Mouse (Mus musculus): ENCODE measurements at regions not wholly inside any gene's neighbourhood (a gene's known extent, or its start where the extent isn't known, plus 50 kb on each side); places are given as distances from the start of the nearest gene placed in this dataset.

- no peak overlapping the region for H3K4me2 ChIP-seq (replicated peaks)
- ATAC-seq: no peak
- no peaks in the 10 kb centered on the region for H3K4me1 ChIP-seq (replicated peaks)
- H3K9ac ChIP-seq: no peak overlapping the region
- 78% methylated on average over 7 of the region's 7 CpGs for WGBS
- H3K27me3 ChIP-seq (replicated peaks): no peaks in the 10 kb centered on the region
- H3K27ac ChIP-seq: no peak overlapping the region
- H3K9me3 ChIP-seq: no peaks in the 10 kb centered on the region
- no peaks in the 10 kb centered on the region for H3K36me3 ChIP-seq
- no peak overlapping the region for H3K4me3 ChIP-seq (replicated peaks)
Observed at GRCm38 (mm10) chr11:8215634-8216033, 448.7 kb downstream of the Tns3 start.

DNA sequence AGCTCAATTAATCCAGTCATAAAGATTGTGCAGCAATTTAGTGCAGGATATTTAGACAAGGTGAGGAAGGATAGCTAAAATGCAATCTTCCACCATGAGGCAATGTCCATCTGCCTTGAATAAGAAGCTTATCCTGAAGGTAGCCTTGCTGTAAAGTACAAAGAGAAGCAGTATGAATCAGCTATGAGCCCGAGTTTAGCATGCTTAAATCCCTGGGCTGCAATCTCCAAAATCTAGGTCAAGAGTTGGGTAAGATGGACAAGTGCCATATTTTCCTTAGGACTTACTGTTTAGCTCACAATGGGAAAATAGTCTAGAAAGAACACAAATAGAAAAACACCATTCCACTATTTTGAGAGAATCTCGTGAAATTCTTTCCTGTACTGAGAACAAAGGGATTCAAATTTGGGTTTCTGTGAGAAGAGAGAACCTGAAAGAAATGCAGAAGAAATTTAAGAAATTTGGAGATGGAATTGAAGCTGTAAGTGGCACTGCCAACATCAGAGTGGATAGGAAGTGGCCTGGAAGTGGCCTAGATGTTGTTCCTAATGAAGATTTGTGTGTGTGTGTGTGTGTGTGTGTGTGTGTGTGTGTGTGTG lies 449.9 kb downstream of the Tns3 start:
- Histone ChIP-seq H3K4me3 (replicated peaks) (no peak overlapping the region), H3K9ac (no peak overlapping the region), H3K9me3 (no peaks in the 10 kb centered on the region), H3K4me2 (replicated peaks) (no peak overlapping the region), H3K27ac (no peak overlapping the region), H3K27me3 (replicated peaks) (no peaks in the 10 kb centered on the region), H3K36me3 (no peaks in the 10 kb centered on the region), H3K4me1 (replicated peaks) (no peaks in the 10 kb centered on the region)
- 69% methylated on average over 2 of the region's 2 CpGs for WGBS
- ATAC-seq: no peak

DNA sequence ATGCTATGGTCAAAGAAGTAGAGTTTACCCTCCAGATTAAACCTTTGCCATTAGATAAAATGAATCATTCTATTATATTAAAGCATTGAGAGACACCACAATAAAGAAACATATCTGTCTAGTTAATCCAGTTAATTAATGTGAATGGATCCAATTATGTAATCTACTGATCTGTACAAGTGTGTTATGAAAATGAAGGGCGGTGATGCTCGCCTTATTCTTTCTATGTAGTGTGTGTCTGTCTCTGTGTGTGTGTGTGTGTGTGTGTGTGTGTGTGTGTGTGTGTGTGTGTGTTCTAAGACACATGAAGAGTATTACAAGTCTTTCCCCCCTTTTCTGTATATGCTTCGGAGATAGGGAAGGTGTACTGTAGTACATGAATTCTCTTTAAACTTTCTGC lies 451.2 kb downstream of the Tns3 start:
- Histone ChIP-seq H3K4me1 (replicated peaks) (no peaks in the 10 kb centered on the region), H3K27me3 (replicated peaks) (no peaks in the 10 kb centered on the region), H3K9me3 (no peaks in the 10 kb centered on the region), H3K9ac (no peak overlapping the region), H3K36me3 (no peaks in the 10 kb centered on the region), H3K4me2 (replicated peaks) (no peak overlapping the region), H3K27ac (no peak overlapping the region), H3K4me3 (replicated peaks) (no peak overlapping the region)
- WGBS: 87% methylated on average over 3 of the region's 3 CpGs
- no peak for ATAC-seq

- Histone ChIP-seq H3K27me3 (replicated peaks) (no peaks in the 10 kb centered on the region), H3K9ac (no peak overlapping the region), H3K27ac (no peak overlapping the region), H3K36me3 (no peaks in the 10 kb centered on the region), H3K9me3 (no peaks in the 10 kb centered on the region), H3K4me1 (replicated peaks) (no peaks in the 10 kb centered on the region), H3K4me2 (replicated peaks) (no peak overlapping the region), H3K4me3 (replicated peaks) (no peak overlapping the region)
- WGBS: 71% methylated on average over 4 of the region's 4 CpGs
- no peak for ATAC-seq
Observed at GRCm38 (mm10) chr11:8212714-8213113, 451.6 kb downstream of the Tns3 start.

DNA sequence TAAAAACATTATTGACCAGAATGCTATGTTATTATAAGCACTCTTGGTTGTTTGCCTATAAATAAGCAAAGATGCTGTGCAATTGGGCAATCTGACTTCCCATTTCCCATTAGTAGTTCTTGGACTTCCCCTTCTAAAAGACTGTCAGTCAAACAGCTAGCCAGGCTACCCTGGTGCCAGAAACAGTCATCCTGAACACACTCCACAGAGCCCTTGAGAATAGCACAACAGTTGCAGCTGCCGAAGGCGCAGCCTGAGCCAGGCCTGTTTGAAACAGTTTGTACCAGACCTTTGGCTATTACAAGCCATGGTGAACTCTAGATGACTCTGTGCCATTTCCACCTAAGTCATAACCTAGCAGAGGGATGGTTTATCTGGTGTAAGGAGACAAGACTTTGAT lies 455.3 kb downstream of the Tns3 start:
- 86% methylated on average over 2 of the region's 2 CpGs for WGBS
- H3K36me3 ChIP-seq: no peaks in the 10 kb centered on the region
- no peaks in the 10 kb centered on the region for H3K4me1 ChIP-seq (replicated peaks)
- H3K9ac ChIP-seq: no peak overlapping the region
- ATAC-seq: no peak
- H3K4me2 ChIP-seq (replicated peaks): no peak overlapping the region
- no peak overlapping the region for H3K27ac ChIP-seq
- H3K4me3 ChIP-seq (replicated peaks): no peak overlapping the region
- no peaks in the 10 kb centered on the region for H3K9me3 ChIP-seq
- no peaks in the 10 kb centered on the region for H3K27me3 ChIP-seq (replicated peaks)

DNA sequence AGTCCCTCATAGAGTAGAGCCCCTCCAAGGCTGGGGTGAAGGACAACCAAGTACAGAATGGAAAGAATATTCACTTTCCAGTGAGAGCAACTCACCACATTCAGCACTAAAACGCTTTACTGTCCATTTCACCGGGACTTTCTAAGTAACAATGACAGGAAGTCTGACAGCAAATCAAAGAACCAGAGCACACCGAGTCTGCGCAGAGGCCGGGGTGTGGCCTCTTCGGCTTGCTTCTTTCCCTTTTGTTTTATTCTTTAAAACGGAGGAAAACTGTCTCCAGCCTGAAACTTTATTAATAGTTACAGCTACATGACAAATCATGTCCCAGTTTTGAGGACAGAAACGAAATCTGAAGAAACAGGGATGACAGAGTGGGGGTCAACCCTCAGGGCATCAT lies 465.0 kb downstream of the Tns3 start:
- no peak overlapping the region for H3K4me3 ChIP-seq (replicated peaks)
- no peaks in the 10 kb centered on the region for H3K4me1 ChIP-seq (replicated peaks)
- no peak overlapping the region for H3K27ac ChIP-seq
- no peaks in the 10 kb centered on the region for H3K9me3 ChIP-seq
- H3K4me2 ChIP-seq (replicated peaks): no peak overlapping the region
- H3K9ac ChIP-seq: no peak overlapping the region
- no peak for ATAC-seq
- 76% methylated on average over 8 of the region's 8 CpGs for WGBS
- no peaks in the 10 kb centered on the region for H3K36me3 ChIP-seq
- no peaks in the 10 kb centered on the region for H3K27me3 ChIP-seq (replicated peaks)
